Mouse (Mus musculus): ENCODE results near the gene Usp54.
"Not testable (repeated sequence)": the region's sequence is repeated elsewhere in the genome, so short reads cannot be mapped to it uniquely, and the experiment has no call there.

Gene Usp54

DNA sequence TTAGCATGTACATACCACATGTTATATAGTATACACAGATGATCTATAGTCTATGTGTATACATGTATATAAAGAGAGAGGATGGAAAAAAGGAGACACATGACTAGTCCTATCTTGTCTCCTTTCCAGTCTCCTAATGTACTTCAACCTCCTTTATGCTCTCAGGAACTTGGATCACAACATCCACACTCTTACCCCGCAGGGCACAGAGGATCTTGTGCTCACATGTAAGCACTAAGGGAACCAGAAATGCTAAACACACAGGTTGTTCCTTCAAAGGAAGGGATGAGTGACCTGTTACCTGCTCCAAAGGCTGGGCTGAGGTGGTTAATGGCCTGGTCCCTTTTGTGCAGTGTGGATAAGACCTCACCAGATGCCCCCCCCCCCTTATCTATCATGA lies 28.0 kb downstream of the Usp54 start:
- no peak for DNase-seq (ENCODE audit: low read depth in 1 of 2, low spot score in 2 of 2)

DNA sequence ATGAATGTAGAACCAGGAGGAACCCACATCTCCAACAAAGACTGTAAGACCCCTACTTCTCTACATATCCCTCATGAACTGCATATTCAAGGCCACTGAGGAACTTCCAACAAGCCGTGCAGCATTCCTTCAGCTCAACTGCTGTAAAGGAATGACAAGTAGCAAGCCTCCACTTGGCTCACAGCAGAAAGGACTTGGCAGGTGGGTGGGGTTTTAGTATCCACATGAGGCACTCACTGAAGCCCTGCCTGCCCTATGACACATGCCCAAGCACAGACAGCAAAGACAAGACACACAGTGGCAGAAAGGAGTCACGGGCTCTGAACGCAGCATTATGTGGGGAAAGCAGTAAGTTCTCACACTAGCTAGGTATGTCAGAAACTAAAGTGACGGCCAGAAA lies 30.7 kb downstream of the Usp54 start:
- DNase-seq (ENCODE audit: low read depth in 1 of 2, low spot score in 2 of 2), result no peak

DNA sequence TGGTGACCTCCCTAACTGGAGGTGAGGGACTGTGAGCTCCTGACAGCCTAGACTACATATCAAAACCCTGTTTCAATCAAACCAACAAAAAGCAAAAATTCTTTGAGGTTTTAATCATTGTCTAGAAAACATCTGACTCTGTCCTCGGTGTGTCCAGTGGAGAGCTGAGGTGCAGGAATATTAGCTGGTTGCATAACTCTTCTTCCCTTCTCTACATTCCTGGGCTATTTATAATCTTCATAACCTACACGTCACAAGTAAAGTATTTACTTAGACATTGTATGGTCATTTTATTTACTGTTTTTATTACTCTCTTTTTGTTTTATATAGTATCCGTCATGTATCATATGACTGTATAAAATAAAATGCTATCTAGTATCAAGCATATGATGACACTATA lies 31.3 kb downstream of the Usp54 start:
- no peak for DNase-seq (ENCODE audit: low read depth in 1 of 2, low spot score in 2 of 2)

DNA sequence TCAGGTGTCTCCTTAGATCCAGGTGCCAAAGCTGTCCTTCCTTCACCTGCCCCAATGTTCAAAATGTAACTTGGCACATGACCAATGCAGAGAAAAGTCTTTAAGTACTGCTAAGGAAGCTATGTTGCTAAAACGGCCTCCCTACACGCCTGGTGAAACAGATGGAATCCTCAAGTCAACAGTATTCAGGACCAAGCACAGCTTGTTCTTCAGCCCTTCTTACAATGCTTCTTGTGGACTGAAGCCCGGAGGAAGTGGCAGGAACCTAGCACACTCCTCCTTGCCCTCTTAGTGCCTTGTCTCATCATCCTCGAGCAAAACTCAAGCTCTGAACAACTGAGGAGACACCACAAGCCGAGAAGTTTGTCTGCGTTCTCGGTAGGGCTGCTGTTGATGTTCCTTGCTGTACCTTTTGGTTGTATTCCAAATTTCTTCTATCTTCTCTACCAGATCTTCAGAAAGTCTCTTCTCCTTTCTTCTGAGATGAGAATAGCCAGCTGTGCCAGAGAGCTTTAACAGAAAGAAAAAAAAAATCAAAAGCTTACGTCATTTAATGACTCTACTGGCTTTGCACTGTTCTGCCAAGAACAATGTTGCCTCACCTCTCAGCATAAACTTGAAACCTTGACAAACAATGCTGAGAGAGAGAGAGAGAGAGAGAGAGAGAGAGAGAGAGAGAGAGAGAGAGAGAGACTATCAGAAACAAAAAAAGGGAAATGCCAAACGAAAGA lies 33.3 kb downstream of the Usp54 start:
- no peak for DNase-seq (ENCODE audit: low read depth in 1 of 2, low spot score in 2 of 2)

DNA sequence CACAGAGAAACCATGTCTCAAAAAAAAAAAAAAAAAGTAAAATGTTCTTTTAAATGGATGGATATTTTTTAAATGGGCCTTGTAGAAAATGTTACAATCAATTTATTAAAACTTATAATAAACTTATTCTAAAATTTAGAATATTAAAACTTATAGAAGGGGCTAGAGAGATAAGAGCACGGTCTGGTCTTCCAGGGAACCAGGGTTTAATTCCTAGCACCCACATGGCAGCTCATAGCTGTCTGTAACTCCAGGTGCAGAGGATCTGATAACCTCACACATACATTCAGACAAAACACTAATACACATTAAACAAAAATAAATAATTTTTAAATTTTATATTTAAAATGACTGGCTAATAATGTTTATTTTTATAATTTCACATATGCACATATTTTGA lies 39.6 kb downstream of the Usp54 start:
- DNase-seq (ENCODE audit: low read depth in 1 of 2, low spot score in 2 of 2), result no peak

DNA sequence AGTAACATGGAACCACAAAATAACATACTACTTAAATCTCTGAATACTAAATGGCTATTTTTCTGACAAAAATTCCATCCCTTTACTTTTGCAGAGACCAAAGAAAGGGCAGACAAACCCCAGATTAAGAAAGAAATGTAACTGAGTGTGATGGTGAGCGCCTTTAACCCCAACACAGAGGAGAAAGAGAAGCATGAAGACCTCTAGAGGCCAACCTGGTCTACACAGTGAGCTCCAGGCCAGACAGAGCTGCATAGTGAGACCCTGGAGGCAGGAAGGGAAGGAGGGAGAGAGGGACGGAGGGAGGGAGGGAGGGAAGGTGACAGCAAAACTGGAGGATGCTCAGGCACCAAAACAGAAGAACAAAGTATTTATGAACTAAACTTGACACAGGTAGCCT lies 40.7 kb downstream of the Usp54 start:
- DNase-seq (ENCODE audit: low read depth in 1 of 2, low spot score in 2 of 2), result no peak

DNA sequence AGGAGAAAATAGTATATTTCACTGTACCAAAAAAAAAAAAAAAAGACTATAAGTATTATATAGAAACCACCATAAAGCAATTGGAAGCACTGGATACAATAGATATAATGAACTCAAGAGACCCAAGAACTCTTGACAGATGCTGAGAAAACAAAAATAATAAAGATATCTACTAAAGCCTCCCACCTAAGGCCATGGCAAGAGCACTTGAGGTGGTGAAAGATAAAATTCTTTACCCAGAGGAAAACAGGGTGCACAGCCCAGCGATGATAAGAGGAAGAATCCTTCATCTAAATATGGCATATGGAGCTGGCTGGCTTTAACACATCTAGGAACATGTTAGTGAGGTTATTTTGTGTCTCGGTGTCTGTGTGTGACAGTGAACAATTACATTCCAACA lies 41.3 kb downstream of the Usp54 start:
- no peak for DNase-seq (ENCODE audit: low read depth in 1 of 2, low spot score in 2 of 2)

DNA sequence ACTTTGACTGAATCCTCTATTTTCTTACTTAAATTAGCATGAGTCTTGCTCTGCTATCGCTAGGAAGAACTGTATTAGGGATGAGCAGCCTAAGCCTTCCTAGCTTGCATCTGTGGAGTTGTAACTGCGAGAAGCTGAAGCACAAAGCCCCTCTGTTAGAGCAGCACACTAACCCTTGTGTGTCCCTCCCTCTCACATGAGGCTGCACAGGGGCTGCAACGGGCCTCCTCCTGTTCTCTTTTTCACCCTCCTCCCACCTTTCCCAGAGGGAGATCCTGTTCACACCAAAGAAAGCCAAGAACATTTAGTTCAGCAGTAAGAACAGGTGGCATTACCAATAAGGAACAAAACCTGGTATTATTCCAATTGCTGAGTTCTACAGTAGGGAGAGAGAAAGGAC lies 45.1 kb downstream of the Usp54 start:
- no peak for DNase-seq (ENCODE audit: low read depth in 1 of 2, low spot score in 2 of 2)

DNA sequence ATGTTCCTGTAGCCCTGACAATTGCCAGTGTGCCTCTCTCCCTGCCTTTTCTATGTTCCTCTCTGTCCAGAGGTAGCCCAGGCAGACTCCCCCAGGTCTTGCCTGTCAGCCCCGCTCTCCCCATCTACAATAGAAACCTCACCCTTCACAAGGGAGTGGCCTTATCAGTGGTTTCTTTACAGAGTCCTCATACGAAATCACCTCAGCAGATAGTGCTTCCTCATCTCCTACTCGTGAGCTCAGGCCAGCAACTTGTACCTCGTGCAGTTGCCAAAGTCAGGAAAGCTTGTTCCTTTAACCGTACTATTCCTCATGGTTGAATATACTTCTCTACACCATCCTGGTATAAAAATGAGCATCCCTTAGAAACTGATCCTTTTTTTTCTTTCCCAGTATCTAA lies 53.4 kb downstream of the Usp54 start:
- DNase-seq (ENCODE audit: low read depth in 1 of 2, low spot score in 2 of 2), result no peak

DNA sequence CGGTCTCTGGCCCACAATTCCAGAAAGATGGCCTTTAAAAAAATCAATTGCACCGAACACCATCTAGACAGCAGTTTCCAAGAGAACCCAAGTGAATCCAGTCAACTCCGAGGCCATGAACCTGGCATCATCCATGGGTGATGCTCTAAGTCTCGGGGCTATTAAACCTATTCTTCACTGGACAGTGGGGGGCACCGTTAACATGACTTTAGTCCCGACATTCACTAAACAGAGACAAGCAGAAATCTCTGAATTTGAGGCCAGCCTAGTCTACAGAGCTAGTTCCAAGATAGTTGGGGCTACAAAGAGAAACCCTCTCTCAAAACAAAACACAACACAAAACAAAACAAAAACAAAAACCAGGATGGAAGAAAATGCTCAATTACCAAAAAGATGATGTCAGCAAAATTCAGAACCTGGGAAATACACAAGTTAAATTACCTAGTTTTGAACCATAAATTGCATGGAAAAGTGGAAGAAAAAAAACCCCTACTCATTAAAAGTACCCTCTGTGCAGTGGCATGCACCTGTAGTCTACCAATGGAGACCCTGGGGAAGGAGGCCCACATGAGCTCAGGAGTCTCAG lies 61.9 kb downstream of the Usp54 start:
- DNase-seq (ENCODE audit: low read depth in 1 of 2, low spot score in 2 of 2), result no peak

DNA sequence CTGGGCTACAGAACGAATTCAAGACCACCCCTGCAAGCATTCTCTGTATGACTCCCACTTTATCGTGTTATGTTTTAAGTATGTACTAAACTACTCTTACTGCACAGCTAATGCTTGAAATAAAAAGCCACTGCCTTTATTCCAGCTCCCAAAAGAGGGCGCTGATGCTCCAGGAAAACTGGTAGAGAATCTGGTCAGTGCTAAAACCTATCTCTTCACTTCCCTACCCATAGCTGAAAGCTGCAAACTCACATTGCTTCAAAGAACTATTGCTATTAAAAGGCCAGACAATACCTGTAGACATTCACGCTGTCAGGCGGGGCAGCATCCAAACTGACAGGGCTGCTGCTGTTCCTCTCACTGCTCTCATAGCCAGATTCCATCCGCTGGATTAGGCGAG lies 64.7 kb downstream of the Usp54 start:
- DNase-seq (ENCODE audit: low read depth in 1 of 2, low spot score in 2 of 2), result peak; percentile 9 to 38

DNA sequence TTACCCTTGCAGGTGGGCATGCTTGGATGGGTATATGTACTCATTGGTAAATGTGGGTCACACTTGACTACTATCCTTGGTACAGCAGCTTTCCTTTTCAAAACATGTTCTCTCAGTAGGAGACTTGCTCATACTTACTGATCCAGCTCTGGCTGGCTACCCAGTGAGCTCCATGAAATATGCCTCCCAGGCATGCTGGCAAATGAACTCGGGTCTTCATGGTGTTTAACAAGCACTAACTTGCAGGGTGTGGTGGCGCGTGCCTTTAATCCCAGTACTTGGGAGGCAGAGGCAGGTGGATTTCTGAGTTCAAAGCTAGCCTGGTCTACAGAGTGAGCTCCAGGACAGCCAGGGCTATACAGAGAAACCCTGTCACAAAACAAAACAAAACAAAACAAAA lies 67.7 kb downstream of the Usp54 start:
- not testable (repeated sequence) for DNase-seq (ENCODE audit: low read depth in 1 of 2, low spot score in 2 of 2)

DNA sequence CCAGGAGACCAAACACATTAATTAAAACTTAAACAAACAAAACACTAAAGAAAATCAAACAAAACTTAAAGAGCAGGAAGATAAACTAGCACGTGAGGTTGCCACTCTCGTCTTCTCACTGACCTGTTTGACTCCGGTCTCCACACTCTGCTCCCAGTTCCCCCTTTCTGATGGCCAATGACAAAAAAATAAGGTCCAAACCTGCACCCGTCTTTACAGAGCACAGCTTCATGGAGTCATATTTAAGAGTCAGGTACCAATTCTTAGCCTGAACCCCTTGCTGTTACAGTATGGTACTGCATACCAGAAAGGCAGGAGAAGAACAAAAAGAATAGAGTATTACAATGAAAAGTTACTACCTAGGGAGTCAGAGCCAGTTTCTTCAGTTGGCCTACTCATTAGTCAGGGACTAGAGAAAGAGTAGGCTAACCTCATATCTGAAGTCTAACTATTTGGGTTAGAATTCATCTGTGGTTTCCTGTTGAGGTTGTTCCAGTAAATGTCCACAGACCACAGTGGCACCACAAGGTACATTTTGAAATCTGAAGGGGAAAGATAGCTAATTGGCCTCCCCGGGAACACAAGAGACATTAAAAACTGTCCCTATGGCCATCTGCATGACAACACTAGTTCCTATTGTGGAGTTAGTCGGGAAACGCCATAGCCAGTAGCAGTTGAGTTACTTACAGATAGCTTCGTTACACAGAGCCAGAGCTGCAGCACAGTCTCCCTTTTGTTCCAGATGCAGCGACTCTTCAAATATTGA lies 75.4 kb downstream of the Usp54 start:
- no peak for DNase-seq (ENCODE audit: low read depth in 1 of 2, low spot score in 2 of 2)

DNA sequence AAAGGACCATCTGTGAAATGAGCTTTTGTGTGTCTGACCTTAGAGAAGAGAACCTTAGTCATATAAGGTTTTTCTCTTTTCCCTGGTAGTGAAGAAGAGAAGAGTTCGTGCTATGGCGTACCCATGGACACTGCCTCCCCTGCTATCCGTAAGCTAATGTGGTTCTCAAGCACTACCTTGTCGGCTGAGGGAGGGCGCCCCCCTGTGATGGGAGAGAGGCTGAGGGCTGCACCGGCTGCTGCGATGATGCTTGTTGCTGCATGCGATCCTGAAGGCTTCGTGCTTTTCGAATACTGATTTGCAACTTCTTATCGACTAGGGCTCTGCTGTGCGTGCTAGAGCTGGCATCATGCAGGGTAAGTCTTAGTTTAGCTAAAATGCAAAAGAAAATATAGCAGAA lies 76.2 kb downstream of the Usp54 start:
- no peak for DNase-seq (ENCODE audit: low read depth in 1 of 2, low spot score in 2 of 2)

DNA sequence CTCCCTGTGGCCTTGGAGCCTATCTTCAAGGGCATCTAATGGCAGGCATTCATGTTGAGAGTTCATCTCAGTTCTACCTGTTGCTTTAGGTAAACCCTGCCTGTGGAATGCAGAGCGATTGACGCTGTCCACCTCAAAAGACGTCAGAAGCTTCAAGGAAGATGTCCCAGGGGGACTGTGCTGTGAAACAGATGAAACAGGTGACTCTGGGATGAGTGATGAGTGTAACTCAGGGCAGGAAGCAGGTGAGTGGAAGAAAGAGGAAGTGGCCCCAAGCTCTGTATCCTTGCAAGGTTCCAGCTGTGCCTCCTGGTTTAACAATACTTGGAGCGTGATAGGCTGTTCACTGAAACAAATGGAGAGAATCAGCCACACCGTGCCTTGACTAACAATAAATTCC lies 79.0 kb downstream of the Usp54 start:
- no peak for DNase-seq (ENCODE audit: low read depth in 1 of 2, low spot score in 2 of 2)

DNA sequence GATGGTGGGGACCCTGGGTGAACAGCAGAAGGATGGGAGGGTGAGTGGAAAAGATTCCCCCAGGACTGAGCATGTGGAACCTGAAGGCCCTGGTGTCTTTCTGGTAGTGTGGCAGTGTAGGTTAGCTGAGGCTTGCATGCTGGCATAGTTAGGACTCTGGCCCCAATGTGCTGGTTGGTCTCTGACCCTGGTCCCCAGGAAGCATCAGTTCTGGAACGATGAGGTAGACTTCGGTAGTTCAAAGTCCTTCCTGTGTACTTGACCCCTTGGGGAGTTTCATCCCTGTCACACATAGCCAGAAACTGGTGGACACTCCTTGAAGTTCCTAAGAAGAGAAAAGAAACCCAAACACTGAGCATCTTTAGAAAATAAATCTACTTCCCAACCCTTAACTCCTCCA lies 90.7 kb downstream of the Usp54 start:
- DNase-seq (ENCODE audit: low read depth in 1 of 2, low spot score in 2 of 2), result no peak

DNA sequence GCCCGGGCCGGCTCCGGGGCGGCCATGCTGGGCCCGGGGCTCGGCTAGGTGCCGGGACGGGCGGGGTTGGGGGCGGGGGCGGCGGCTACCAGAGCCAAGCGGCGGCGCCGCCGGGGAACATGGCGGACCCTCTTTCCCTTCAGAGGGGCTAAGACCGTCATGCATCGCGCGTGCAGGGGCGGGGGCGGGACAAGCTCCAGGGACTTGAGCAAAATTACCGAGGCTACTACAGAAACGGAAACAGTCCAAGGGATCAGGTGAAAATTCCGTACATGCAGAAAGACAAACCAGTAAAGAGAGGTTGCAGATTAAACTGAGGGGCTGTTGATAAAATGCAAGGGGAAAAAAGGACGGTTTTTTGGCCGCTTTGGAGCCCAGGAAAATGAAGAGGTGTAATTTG lies 94.4 kb downstream of the Usp54 start, which contains the start of gene Ppp3cb:
Gene Ppp3cb, minus strand, starts transcription at position 159 of the 400 bp plus-strand sequence.
- peak; percentile 34 to 50 for DNase-seq (ENCODE audit: low read depth in 1 of 2, low spot score in 2 of 2)

DNA sequence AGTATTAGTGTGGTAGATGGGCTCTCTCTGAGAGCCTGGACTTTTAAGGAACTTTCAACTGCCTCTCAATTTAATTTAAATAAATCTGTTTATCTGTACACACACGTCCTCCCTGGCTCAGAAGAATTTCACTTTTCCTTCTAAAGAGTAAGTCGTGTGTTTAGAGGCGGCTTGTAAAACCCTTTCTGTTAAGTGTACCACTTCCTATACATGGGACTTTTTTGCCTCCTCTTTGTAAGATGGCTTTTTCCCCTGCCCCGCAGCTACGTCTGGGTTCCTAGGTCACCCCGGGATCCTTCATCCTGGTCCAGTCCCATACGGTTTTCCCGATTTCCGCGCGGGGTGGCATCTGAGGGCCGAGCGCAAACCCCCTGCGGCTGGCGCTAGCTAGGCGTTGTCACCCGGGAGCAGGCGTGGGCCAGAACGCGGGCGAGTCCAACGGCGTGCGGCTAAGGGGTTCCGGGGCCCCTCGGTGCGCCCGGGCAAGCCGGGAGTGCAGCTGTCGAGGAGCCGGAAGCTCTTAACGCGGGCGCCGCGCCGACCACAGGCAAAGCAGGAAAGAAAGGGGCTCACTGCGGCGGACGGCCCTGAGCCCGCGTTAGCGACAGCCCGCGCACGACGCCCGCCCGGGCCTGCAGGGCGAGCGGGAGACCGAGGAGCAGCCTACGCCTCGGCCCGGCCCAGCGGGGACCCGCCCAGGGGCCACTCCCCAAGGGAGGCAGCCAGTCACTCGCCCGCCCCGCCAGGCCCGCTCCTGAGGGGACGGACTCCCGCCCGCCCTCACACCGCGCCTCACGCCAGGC lies 95.1 kb downstream of the Usp54 start:
- peak; percentile 76 to 77 for DNase-seq (ENCODE audit: low read depth in 1 of 2, low spot score in 2 of 2)

DNA sequence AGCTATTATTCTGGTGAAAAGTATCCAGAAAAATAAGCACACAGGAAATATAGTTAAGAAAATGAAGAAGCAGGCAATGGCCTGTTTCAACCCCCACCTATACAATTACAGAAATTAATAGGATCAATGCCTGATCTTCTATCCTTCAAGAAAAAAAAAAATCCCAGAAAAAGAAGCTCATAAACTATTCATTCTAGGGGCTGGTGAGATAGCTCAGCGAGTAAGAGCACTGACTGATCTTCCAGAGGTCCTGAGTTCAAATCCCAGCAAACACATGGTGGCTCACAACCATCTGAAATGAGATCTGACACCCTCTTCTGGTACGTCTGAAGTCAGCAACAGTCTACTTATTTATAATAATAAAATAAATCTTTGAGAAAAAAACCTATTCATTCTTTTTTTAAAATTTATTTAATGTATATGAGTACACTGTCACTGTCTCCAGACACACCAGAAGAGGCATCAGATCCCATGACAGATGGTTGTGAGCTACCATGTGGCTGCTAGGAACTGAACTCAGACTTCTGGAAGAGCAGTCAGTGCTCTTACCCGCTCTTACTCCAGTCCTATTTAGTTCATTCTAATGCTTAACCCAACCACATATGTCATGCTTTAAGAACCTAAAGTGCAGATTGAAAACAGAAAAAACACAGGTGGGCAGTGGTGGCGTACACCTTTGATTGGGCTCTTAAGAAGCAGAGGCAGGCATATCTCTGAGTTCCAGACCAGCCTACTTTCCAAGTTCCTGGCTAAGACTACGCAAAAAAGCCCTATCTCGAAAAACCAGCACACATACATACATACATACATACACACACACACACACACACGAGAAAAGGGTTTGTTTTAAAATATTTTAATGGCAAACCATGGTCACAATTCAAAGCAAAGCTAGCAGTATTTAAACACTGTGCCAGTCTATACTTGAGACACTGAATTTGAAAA lies 96.1 kb downstream of the Usp54 start:
- DNase-seq (ENCODE audit: low read depth in 1 of 2, low spot score in 2 of 2), result no peak

DNA sequence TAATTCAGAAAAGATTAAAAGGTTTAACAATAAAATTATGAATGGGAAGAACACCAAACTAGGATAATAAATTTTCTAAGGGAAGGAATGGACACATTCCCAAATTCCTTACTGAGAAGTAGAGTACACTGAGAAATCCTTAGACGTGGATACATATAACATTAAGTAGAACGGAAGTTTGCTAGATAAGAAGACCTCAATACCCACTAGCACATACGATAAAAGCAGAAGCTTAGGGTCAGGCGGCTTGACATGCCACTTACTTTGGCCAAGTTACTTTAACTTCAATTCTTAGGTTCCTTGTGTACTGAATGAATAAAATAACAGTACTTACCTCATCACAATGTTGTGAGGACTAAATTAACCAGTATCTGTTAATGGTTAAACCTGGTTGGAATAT lies 111.2 kb downstream of the Usp54 start:
- no peak for DNase-seq (ENCODE audit: low read depth in 1 of 2, low spot score in 2 of 2)
